Mouse (Mus musculus) kidney, postnatal 0 days (tissue): ENCODE measurements around the gene Glmp. TPM values are rescaled to one million over a fixed set of nuclear protein-coding genes. Genes with fewer than 3 reads are reported as not detected.
"Not testable (repeated sequence)": the region's sequence is repeated elsewhere in the genome, so short reads cannot be mapped to it uniquely, and the experiment has no call there.

Experiments used
- ATAC-seq: fragments of 200-750 bp; cut with Nextera tagmentation; replicated peaks from 2 replicates; pipeline ENCODE4 v1.8.0; 2017; ENCODE audit warnings: low read depth, moderate number of reproducible peaks, moderate TSS enrichment, moderate library complexity; ENCODE audit not compliant: low FRiP score
- DNase-seq: peaks from one replicate; pipeline ENCODE4 v3.0.0-alpha.2; 2016; ENCODE audit warnings: low spot score
- H3K27ac ChIP-seq: fragments of 300-500 bp; sonication (generic); 2 replicates; pipeline ENCODE4 v1.5.1; 2014; ENCODE audit warnings: mild to moderate bottlenecking
- H3K27me3 ChIP-seq: fragments of 300-500 bp; sonication (generic); 2 replicates; pipeline ENCODE4 v1.6.1; 2014; ENCODE audit warnings: low read length, mixed read lengths; ENCODE audit not compliant: insufficient read depth
- H3K36me3 ChIP-seq: fragments of 300-500 bp; sonication (generic); 2 replicates; pipeline ENCODE4 v1.6.1; 2014; ENCODE audit warnings: low read length, mixed read lengths; ENCODE audit not compliant: insufficient read depth
- H3K4me1 ChIP-seq: fragments of 300-500 bp; sonication (generic); replicated peaks from 2 replicates; pipeline ENCODE4 v1.6.1; 2014; ENCODE audit warnings: antibody characterized with exemption, low read length, mixed read lengths; ENCODE audit not compliant: insufficient read depth
- H3K4me2 ChIP-seq: fragments of 300-500 bp; sonication (generic); 2 replicates; pipeline ENCODE4 v1.6.1; 2014; ENCODE audit warnings: mild to moderate bottlenecking, low read length, moderate library complexity, mixed read lengths
- H3K4me3 ChIP-seq: fragments of 300-500 bp; sonication (generic); replicated peaks from 2 replicates; pipeline ENCODE4 v1.5.1; 2014; ENCODE audit warnings: low read depth, low read length
- H3K9ac ChIP-seq: fragments of 300-500 bp; sonication (generic); 2 replicates; pipeline ENCODE4 v1.6.1; 2014; ENCODE audit warnings: low read depth, low read length
- H3K9me3 ChIP-seq: fragments of 300-500 bp; sonication (generic); replicated peaks from 2 replicates; pipeline ENCODE4 v1.6.1; 2016; ENCODE audit warnings: low read length, inconsistent platforms, mixed read lengths
- CTCF ChIP-seq: IDR thresholded peaks from 2 replicates; pipeline ENCODE4 v1.5.1; 2016; ENCODE audit warnings: antibody characterized with exemption, low read depth, mild to moderate bottlenecking, moderate library complexity
- WGBS: fragments of 180-500 bp; shearing (Covaris S2); extraction: QIAGEN DNeasy Blood & Tissue Kit; methylation state at CpG from one replicate; pipeline ENCODE4 v1.1.7; 2014; 5-methylcytosine and 5-hydroxymethylcytosine counted together
- polyA plus RNA-seq: library from polyadenylated mRNA; unstranded; fragments of >200 nt; fragmentation: Nextera tagmentation; extraction: Ambion mirVana; gene quantifications from 2 replicates; pipeline ENCODE4 v1.2.1, GENCODE M21; 2015

The Glmp gene
- polyA plus RNA-seq, 1 experiment from 2014 or later: 306 TPM

GRCm38 (mm10) chr3:88287110-88287509 lies 37.7 kb upstream of the Glmp start, which contains the start of gene Gm38392:
Gene Gm38392, minus strand, starts transcription at chr3:88287210.
- H3K9me3 ChIP-seq: no peaks in the 10 kb centered on the region
- DNase-seq (no peak), ATAC-seq (no peak)
- no peak for TF ChIP-seq CTCF
- no peak within 1 kb of the TSS for H3K4me2 ChIP-seq
- no peaks in the 10 kb centered on the region for H3K27me3 ChIP-seq
- H3K4me3 ChIP-seq: no peak within 1 kb of the TSS
- 95% methylated on average over 4 of the region's 4 CpGs for WGBS
- H3K4me1 ChIP-seq: no peaks in the 10 kb centered on the region
- no peak within 1 kb of the TSS for H3K27ac ChIP-seq
- H3K36me3 ChIP-seq: no peaks in the 10 kb centered on the region
- H3K9ac ChIP-seq: no peak within 1 kb of the TSS

- not testable (repeated sequence) for H3K27me3 ChIP-seq, H3K4me1 ChIP-seq, ATAC-seq, H3K9me3 ChIP-seq, H3K4me3 ChIP-seq, H3K36me3 ChIP-seq, DNase-seq, H3K4me2 ChIP-seq, H3K27ac ChIP-seq, H3K9ac ChIP-seq
- 79% methylated on average over 7 of the region's 10 CpGs for WGBS
These were observed 36.6 kb upstream of the Glmp start for GRCm38 (mm10) chr3:88288133-88288713.

- Histone ChIP-seq H3K27ac (no peak overlapping the region), H3K36me3 (no peaks in the 10 kb centered on the region), H3K4me2 (no peak overlapping the region), H3K4me1 (no peaks in the 10 kb centered on the region), H3K4me3 (no peak overlapping the region), H3K9me3 (no peaks in the 10 kb centered on the region), H3K9ac (no peak overlapping the region), H3K27me3 (no peaks in the 10 kb centered on the region)
- ATAC-seq (no peak), DNase-seq (peak; percentile 43)
- peak; percentile 62 for TF ChIP-seq CTCF
- 59% methylated on average over 4 of the region's 4 CpGs for WGBS
These were observed 32.9 kb upstream of the Glmp start for GRCm38 (mm10) chr3:88291970-88292369.

GRCm38 (mm10) chr3:88295272-88295671 lies 29.6 kb upstream of the Glmp start:
- H3K9me3 ChIP-seq, ATAC-seq, H3K9ac ChIP-seq, H3K4me1 ChIP-seq, H3K4me3 ChIP-seq, DNase-seq, H3K27ac ChIP-seq, H3K36me3 ChIP-seq, H3K27me3 ChIP-seq, H3K4me2 ChIP-seq: not testable (repeated sequence)
- WGBS: 41% methylated on average over 1 of the region's 1 CpGs

GRCm38 (mm10) chr3:88296110-88296560 lies 28.7 kb upstream of the Glmp start:
- H3K4me2 ChIP-seq: peak overlapping the region; percentile 66
- no peak for ATAC-seq
- peaks cover 8% of the 10 kb centered on the region; the same call in 1 of the 2 replicates for H3K36me3 ChIP-seq
- H3K4me1 ChIP-seq: peaks cover 6% of the 10 kb centered on the region
- peak; percentile 78 for DNase-seq
- H3K4me3 ChIP-seq: peak overlapping the region; percentile 56
- peak overlapping the region; percentile 77 for H3K27ac ChIP-seq
- TF ChIP-seq CTCF: no peak
- 2% methylated on average over 12 of the region's 12 CpGs for WGBS
- H3K9me3 ChIP-seq: no peaks in the 10 kb centered on the region
- H3K9ac ChIP-seq: peak overlapping the region; percentile 42
- H3K27me3 ChIP-seq: no peaks in the 10 kb centered on the region

- ATAC-seq (peak; percentile 99), DNase-seq (peak; percentile 100)
- H3K27me3 ChIP-seq: no peaks in the 10 kb centered on the region
- no peaks in the 10 kb centered on the region for H3K9me3 ChIP-seq
- H3K4me3 ChIP-seq: peak within 1 kb of the TSS; percentile 56
- H3K27ac ChIP-seq: peak within 1 kb of the TSS; percentile 77
- TF ChIP-seq CTCF: peak; percentile 38
- H3K9ac ChIP-seq: peak within 1 kb of the TSS; percentile 74
- under 1% methylated on average over 44 of the region's 44 CpGs for WGBS
- peaks cover 14% of the 10 kb centered on the region; the same call in 1 of the 2 replicates for H3K36me3 ChIP-seq
- peak within 1 kb of the TSS; percentile 66 for H3K4me2 ChIP-seq
- H3K4me1 ChIP-seq: peaks cover 6% of the 10 kb centered on the region
These were observed 28.1 kb upstream of the Glmp start, which contains the start of the genes Tsacc and Cct3 for GRCm38 (mm10) chr3:88296561-88297318. Gene Tsacc, minus strand, starts transcription at chr3:88296999. Gene Cct3, plus strand, starts transcription at chr3:88297116.
